In genomic region chr13:75976649-75977048, GRCm38 (mm10) we compare ENCODE assay signal across 15 mouse cellular contexts. TPM values are rescaled to one million over a fixed set of nuclear protein-coding genes. Genes with fewer than 3 reads are reported as not detected.
"Had no signal": no experiment of that assay in that cellular context is flagged by ENCODE, and none has a peak within 500 bp of the region (broad histone marks: within the 10 kb centered on the region; RNA-seq: fewer than 3 reads in every experiment).

No protein-coding gene starts in this region.

- H3K27me3 ChIP-seq: midbrain, embryonic 15.5 days; neural tube, embryonic 12.5 days had no signal

- H3K4me2 ChIP-seq: hindbrain, embryonic 14.5 days; midbrain, embryonic 11.5 days; midbrain, embryonic 15.5 days; neural tube, embryonic 12.5 days had no signal

- H3K4me3 ChIP-seq: left cerebral cortex, adult 2 months; limb, embryonic 10.5 days; midbrain, embryonic 15.5 days; neural tube, embryonic 12.5 days had no signal

- H3K9ac ChIP-seq: hindbrain, embryonic 14.5 days; midbrain, embryonic 15.5 days; neural tube, embryonic 12.5 days had no signal

- ATAC-seq: lung, postnatal 0 days; midbrain, embryonic 15.5 days had no signal

- H3K36me3 ChIP-seq: limb, embryonic 10.5 days; midbrain, embryonic 15.5 days; neural tube, embryonic 12.5 days had no signal

- H3K4me1 ChIP-seq: limb, embryonic 10.5 days; midbrain, embryonic 15.5 days; neural tube, embryonic 12.5 days had no signal

- DNase-seq: kidney, adult 18-20 months; kidney, postnatal 10 days; kidney, postnatal 4 days; lung, adult 2 months; lung, postnatal 36 days; thymus, postnatal 25 days had no signal

- H3K9me3 ChIP-seq: limb, embryonic 10.5 days; midbrain, embryonic 15.5 days; neural tube, embryonic 12.5 days had no signal

- H3K27ac ChIP-seq: hindbrain, embryonic 14.5 days; left cerebral cortex, adult 2 months; limb, embryonic 10.5 days; midbrain, embryonic 15.5 days; neural tube, embryonic 12.5 days had no signal

RNA-seq across cellular contexts. Expression of gene Spata9, which starts 9.7 kb away (rescaled TPM):
- polyA plus RNA-seq: lung, adult 2 months; spleen, adult 2 months; urinary bladder, adult 2 months had no signal
